Comparison of ENCODE assay signal across 8 mouse cellular contexts in the genomic region with DNA sequence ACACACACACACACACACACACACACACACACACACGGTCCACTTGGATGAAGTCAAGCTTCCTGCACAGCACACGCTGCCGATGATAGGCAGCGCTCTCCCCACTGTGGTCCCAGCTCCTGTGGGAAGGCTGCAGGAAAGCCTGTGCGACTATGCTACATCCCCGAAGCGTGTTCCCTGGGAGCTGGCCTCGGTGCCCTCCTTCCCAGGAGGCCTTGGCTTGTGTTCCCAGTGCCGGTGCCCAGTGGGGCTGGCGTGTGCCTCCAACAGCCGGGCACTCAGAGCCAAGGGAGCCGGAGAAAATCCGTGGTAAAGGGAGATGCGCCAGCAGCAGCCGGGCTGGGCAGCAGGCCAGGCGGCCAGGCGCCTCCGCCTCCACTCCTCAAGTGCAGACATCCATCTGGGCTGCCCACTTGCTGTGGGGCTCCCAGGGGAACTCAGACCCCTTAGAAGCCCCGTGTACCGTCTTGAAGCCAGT. TPM values are rescaled to one million over a fixed set of nuclear protein-coding genes. Genes with fewer than 3 reads are reported as not detected.
DNase-seq lines count a peak whose midpoint lies in the region; ATAC-seq lines count a peak whose summit lies in the region.

No protein-coding gene starts in this region.

- intact Hi-C loops in left cerebral cortex, postnatal 10 days (cut with DNase I), result no loop called here

- H3K27me3 ChIP-seq in kidney, embryonic 16.5 days (ENCODE audit: insufficient read depth, low read length), result no peaks in the 10 kb centered on the region
- H3K27me3 ChIP-seq in intestine, embryonic 16.5 days (replicated peaks; ENCODE audit: control insufficient read depth, insufficient read depth, low read length), result no peaks in the 10 kb centered on the region

- DNase-seq in kidney, adult 11 months, result peak; percentile 83
- peak; percentile 95 to 96 for DNase-seq in cerebellum, postnatal 10 days
- DNase-seq in gastrocnemius, postnatal 4 days (ENCODE audit: low spot score in 2 of 2), result peak; percentile 64 to 75
- DNase-seq in left cerebral cortex, postnatal 10 days (ENCODE audit: extremely low spot score in 1 of 2, low spot score in 2 of 2), result peak; percentile 88 to 89
- DNase-seq in right cerebral cortex, postnatal 14 days, result peak; percentile 87
- no peak for DNase-seq in spleen, adult 18-20 months

- H3K4me1 ChIP-seq in kidney, embryonic 16.5 days (ENCODE audit: insufficient read depth, low read length), result peaks cover 9% of the 10 kb centered on the region; the same call in 1 of the 2 replicates
- H3K4me1 ChIP-seq in intestine, embryonic 16.5 days (ENCODE audit: control insufficient read depth, insufficient read depth, low read length), result peaks cover 12% of the 10 kb centered on the region

- no peak overlapping the region for H3K4me2 ChIP-seq in kidney, embryonic 16.5 days (replicated peaks; ENCODE audit: low read depth, low read length)
- H3K4me2 ChIP-seq in intestine, embryonic 16.5 days (ENCODE audit: low read depth, low read length), result peak overlapping the region; percentile 53

- 63% methylated on average over 20 of the region's 20 CpGs for WGBS in kidney, embryonic 16.5 days
- 54% methylated on average over 20 of the region's 20 CpGs for WGBS in intestine, embryonic 16.5 days

- no peak overlapping the region for H3K9ac ChIP-seq in kidney, embryonic 16.5 days (replicated peaks; ENCODE audit: low read length)
- peak overlapping the region; percentile 52; the same call in 1 of the 2 replicates for H3K9ac ChIP-seq in intestine, embryonic 16.5 days (ENCODE audit: low read depth, low read length)

- H3K27ac ChIP-seq in kidney, embryonic 16.5 days (ENCODE audit: low read length), result no peak overlapping the region
- H3K27ac ChIP-seq in intestine, embryonic 16.5 days (ENCODE audit: low read length), result peak overlapping the region; percentile 65; the same call in 1 of the 2 replicates

- H3K4me3 ChIP-seq in kidney, embryonic 16.5 days (ENCODE audit: low read length), result no peak overlapping the region
- no peak overlapping the region for H3K4me3 ChIP-seq in intestine, embryonic 16.5 days (ENCODE audit: low read length)

- no peaks in the 10 kb centered on the region for H3K36me3 ChIP-seq in kidney, embryonic 16.5 days (ENCODE audit: insufficient read depth, low read length)
- no peaks in the 10 kb centered on the region for H3K36me3 ChIP-seq in intestine, embryonic 16.5 days (ENCODE audit: control insufficient read depth, insufficient read depth, low read length)

- ATAC-seq in kidney, embryonic 16.5 days (ENCODE audit: low FRiP score, low TSS enrichment), result no peak
- peak; percentile 36; the same call in 1 of the 2 replicates for ATAC-seq in intestine, embryonic 16.5 days

- no peaks in the 10 kb centered on the region for H3K9me3 ChIP-seq in kidney, embryonic 16.5 days (ENCODE audit: low read length)
- no peaks in the 10 kb centered on the region for H3K9me3 ChIP-seq in intestine, embryonic 16.5 days (ENCODE audit: control insufficient read depth, low read length)

RNA-seq across cellular contexts. Expression of a gene that starts 25.9 kb away (rescaled TPM):
- 20.0 and 23.9 TPM in 2 replicates for polyA plus RNA-seq in kidney, embryonic 16.5 days (2015; fragmentation: Nextera tagmentation; extraction: Ambion mirVana)
- 1 to 10 TPM; 1.7 TPM for total RNA-seq in gastrocnemius, postnatal 4 days (2021)
- polyA plus RNA-seq in intestine, embryonic 16.5 days (2015; fragmentation: Nextera tagmentation; extraction: Ambion mirVana), result 7.8 and 13.9 TPM in 2 replicates
- 1 to 10 TPM; 3.3 to 4.6 TPM for total RNA-seq in left cerebral cortex, postnatal 10 days (2021)

Comparison
In these comparisons a context has a peak if more than half of its experiments do, and no peak if none do; other contexts are left out.
1. DNase-seq: peak in kidney, adult 11 months (single experiment), cerebellum, postnatal 10 days (2 of 2), gastrocnemius, postnatal 4 days (2 of 2), left cerebral cortex, postnatal 10 days (2 of 2) and right cerebral cortex, postnatal 14 days (single experiment); none in spleen, adult 18-20 months (0 of 2).